Mouse (Mus musculus): ENCODE results near the gene Rasal2.

Rasal2 gene

DNA sequence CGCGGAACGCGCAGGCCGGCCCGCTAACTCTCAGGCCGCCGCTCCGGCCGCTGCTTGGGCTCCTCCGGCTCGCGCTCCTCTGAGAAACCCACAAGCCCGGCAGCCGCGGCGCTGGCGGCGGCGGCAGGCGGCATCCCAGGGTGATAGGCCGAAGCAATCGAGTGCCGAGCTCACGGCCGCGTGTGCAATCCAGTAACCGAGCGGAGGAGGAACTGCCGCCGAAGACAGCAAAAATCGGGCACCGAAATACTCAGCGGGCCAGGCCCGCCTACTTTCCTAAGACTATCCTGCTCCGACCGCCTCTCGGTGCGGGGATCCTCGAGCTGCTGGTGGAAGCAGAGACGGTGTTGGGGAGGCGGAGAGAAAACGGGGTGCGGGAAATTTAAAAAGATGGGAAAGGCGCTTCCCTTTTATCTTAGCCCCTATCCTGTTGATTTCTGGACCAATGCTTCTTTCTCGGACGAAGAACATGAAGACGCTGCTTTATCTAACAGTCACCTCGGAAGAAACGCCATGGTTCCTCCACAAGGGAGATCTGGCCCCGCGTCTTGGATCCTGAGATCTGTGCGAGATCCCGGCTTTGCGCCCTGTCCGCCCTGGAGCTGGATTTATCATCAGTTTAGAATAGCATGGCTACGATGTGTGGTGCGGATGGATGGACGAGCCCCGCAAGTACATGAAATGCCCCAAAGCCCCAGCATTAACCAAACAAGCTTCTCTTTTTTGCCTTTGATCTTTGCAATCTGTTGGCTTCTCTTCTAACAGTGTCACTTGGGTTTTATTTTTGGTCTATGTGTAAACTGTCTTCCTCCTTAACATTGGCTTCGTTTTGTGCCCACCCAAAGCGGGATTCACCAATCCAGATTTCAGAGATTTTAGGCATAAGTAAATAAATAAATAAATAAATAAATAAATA lies at the start of gene Rasal2:
Rasal2 (minus strand) TSS at position 142 of the 916 bp plus-strand sequence.
- DNase-seq: peak; percentile 97

GRCm38 (mm10) chr1:157461276-157461675 lies 48.9 kb upstream of the Rasal2 start:
- no peak for DNase-seq

GRCm38 (mm10) chr1:157459904-157460303 lies 47.5 kb upstream of the Rasal2 start:
- DNase-seq: no peak

DNA sequence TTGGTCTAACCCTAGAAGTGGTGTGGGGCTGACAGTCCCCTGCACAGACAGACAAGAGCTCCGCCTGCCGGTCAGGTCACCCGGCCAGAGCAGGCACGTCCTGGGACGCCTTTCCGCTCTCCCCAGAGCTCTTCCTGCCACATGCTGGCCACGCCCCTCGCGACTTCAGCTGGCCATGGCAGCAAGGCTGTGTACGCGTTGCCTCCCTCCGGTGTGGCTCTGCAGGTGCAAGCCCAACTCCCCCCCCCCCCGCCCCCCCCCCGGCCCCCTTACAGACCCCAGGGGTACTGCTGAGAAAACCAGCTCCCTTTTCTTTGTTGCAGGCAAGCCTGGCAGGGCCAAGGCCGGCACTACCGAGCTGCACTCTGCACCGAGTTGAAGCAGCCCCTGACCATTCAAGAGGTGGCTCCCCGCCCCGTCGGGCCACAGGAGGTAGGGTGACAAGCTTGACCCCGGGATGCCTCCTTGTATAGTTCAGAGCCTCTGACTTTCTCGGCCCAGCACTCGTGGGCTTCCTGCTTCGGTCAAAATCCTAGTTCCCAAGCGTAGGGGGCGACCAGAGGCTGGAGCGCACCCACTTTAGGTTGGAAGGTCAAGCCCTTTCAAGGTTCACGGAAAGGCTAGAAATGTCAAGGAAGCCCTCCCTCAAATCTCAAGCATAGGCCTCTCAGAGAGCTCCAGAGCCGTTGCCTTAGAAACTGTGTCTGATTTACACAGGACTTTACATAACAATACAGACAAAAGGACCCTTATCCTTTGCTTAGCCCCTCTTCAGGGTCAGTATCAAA lies 46.2 kb upstream of the Rasal2 start, which contains the start of gene Cryzl2:
Cryzl2 (plus strand) TSS at position 157 of the 788 bp plus-strand sequence.
- peak; percentile 16 for DNase-seq

DNA sequence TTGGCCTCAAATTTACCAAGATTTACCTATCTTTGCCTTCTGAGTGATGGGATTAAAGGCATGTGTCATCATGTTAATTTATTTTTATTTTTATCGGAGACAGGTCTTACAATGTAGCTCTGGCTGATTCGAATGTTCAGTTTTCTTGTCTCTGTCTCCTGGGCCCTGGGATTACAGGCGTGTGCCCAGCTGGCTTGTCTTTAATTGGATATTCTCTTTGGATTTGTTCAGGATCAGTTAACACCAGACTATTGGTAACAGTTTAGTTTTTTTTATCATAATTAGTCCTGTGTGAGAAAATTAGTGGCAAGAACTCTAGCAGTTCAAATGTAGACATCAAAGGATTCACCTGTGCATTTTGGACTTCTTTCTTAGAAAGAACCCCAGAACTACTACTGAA lies 45.4 kb upstream of the Rasal2 start:
- no peak for DNase-seq

- DNase-seq: no peak
Measured at GRCm38 (mm10) chr1:157454876-157455275, 42.5 kb upstream of the Rasal2 start.

- DNase-seq: no peak
Measured at GRCm38 (mm10) chr1:157452759-157453549, 40.6 kb upstream of the Rasal2 start.

- no peak for DNase-seq
Measured at GRCm38 (mm10) chr1:157452284-157452683, 39.9 kb upstream of the Rasal2 start.

DNA sequence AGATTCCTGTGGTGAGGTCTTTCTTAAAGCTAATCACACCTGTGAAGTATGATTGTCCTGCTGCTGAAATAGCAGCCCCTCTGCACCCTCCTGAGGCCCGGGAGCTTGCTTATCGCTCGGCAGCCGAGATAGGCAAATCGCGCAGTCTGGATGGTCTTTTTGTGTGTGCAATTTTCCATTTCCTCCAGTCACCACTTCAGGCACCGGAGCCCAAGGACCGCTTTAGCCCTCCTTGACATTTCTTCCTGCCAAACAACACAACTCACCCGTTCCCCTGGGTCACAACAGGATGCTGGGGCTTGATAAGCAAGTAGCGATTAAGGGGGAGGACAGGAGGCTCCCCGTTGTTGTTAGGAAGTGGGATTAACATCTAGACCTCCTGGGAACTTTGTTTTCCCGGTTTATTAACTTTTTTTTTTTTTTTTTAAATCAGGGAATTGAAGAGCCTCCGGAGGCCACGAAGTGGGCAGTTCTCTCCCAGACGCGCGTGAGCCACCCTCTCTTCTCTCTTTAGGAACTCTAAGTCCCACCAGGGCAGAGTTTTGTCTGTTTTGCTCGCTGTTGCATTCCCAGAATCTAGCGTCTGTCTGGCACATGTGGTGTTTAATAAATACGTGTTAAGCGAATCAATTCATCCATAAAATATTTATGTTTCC lies 37.7 kb upstream of the Rasal2 start:
- DNase-seq: no peak

GRCm38 (mm10) chr1:157449532-157449931 lies 37.1 kb upstream of the Rasal2 start:
- DNase-seq: no peak

- DNase-seq: no peak
Measured at GRCm38 (mm10) chr1:157448805-157449188, 36.4 kb upstream of the Rasal2 start.

DNA sequence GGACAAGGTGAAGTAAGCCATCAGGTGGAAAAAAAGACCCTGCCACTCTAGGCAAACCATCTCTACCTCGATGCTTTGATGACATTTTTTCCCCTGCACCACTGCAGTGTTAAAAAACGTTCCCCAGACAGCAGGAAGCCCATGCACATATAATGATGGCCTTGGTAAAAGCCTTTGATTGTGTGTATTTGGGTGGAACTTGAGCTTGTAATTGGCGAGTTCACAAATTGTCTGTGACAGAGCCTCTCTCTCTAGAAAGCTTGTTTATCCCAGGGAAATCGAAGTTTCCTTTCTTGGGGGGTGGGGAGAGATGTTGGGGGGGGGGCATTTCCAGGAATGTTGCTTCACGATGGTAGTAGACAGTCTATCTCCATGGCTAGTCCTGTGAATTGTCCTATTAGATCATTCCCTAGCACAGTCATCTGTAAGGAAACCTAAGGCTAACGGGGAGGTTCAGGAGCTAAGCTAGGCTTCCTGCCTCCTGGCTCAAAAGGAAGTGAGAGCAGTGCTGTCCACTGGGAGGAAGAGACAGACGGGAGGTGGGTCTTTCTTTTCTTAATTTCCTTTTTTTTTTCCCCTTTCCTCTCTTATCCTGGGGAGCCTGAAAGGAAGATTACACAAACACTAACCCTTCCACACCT lies 35.9 kb upstream of the Rasal2 start:
- DNase-seq: no peak

DNA sequence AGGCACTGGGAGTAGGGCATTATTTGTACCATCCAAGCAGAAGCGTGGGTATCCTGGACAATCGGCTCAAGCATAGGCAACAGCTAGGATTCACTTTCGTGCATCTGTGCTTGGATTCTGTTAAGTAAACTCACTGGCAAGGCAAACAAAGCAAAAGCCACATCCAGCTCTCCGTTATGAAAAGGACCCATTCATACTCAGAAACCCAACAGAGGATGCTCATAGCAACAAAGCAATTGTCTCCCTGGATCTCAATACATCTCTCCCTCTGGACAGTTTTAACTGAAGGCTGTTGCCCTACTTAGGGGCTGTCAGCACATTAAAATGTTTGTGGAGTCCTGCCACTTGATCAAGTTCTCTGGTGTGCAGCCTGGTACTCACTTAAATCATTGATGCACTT lies 34.7 kb upstream of the Rasal2 start:
- peak; percentile 11 for DNase-seq

GRCm38 (mm10) chr1:157446325-157446724 lies 33.9 kb upstream of the Rasal2 start:
- peak; percentile 61 for DNase-seq

GRCm38 (mm10) chr1:157445398-157445910 lies 33.1 kb upstream of the Rasal2 start:
- DNase-seq: no peak

- no peak for DNase-seq
Measured at GRCm38 (mm10) chr1:157444632-157445300, 32.4 kb upstream of the Rasal2 start.

GRCm38 (mm10) chr1:157443723-157444561 lies 31.5 kb upstream of the Rasal2 start:
- DNase-seq: no peak

- no peak for DNase-seq
Measured at GRCm38 (mm10) chr1:157443026-157443722, 30.8 kb upstream of the Rasal2 start.

- DNase-seq: peak; percentile 2
Measured at GRCm38 (mm10) chr1:157439973-157440641, 27.7 kb upstream of the Rasal2 start.
